ENCODE assay signal across 9 mouse cellular contexts in the genomic region with DNA sequence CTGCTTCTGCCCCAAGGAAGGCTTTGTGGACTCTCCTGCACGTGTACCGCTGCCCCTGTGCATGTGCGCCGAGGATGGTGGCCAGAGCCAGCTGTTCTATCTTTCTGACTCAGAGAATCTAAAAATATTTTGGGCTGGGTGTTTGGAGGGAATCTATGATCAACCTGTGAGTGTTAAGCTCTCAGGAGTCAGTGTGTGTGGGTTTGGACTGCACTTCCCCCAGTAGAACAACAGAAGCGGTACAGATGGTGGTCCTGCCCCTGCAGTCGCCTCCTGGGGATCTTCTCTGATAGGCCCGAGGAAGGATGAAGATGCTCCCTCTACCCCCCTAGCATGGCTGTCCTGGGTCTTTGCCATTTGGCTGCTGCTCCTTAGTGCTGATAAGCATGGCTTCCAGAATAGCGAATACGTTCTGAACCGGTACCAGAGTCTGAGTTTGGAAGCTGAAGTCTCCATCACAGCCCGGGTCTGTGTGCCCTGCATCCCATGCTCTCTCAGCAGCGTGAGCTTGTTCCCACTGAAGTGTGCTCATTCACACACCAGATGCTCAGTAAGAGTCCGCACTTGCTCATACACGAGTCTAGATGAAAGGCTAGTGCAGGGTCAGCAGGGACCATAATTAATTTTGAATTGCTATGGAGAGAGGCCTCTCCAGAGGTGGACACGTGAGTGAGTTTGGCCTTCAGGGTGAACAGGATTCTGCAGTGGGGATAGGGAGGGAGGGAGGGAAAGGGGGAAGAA. TPM values are rescaled to one million over a fixed set of nuclear protein-coding genes. Genes with fewer than 3 reads are reported as not detected.
DNase-seq lines count a peak whose midpoint lies in the region; ATAC-seq and TF ChIP-seq lines count a peak whose summit lies in the region.
"Had no signal": no experiment of that assay in that cellular context is flagged by ENCODE, and none has a peak within 500 bp of the region (broad histone marks: within the 10 kb centered on the region; RNA-seq: fewer than 3 reads in every experiment).

No protein-coding gene starts in this region.

- no peak for TF ChIP-seq RAD21 in CH12.LX (IDR thresholded peaks at IDR 0.05; ENCODE audit: low read depth, low read length)

- in situ Hi-C loops in CH12.LX (cut with MboI; ENCODE audit: low pct_ligation_motif_present, low pct_unique_long_range_greater_than_20kb, low sequenced_read_pairs), result no loop called here

- no peak for TF ChIP-seq EP300 in CH12.LX (IDR thresholded peaks at IDR 0.05; ENCODE audit: low read length)

- H3K27ac ChIP-seq in CH12.LX (ENCODE audit: insufficient read depth, low read depth), result no peak overlapping the region
- peak overlapping the region; percentile 78 for H3K27ac ChIP-seq in forebrain, embryonic 13.5 days
- H3K27ac ChIP-seq in limb, embryonic 10.5 days, result peak overlapping the region; percentile 61

- 57% methylated on average over 15 of the region's 15 CpGs for WGBS in forebrain, embryonic 13.5 days
- WGBS in limb, embryonic 10.5 days, result 67% methylated on average over 15 of the region's 15 CpGs

- DNase-seq in CH12.LX (ENCODE audit: extremely low read depth), result no peak
- DNase-seq in adrenal gland, adult 8-10 months, result peak; percentile 82
- no peak for DNase-seq in limb, embryonic 10.5 days (ENCODE audit: low spot score)
- no peak for DNase-seq in B cell, adult 2 months
- no peak for DNase-seq in adipocyte (ENCODE audit: low spot score)
- no peak for DNase-seq in gastrocnemius, adult 8-10 months (ENCODE audit: low spot score in 2 of 2)
- DNase-seq in embryo, embryonic 9.5 days (ENCODE audit: extremely low spot score), result no peak

- no peaks in the 10 kb centered on the region for H3K9me3 ChIP-seq in CH12.LX (replicated peaks; ENCODE audit: low read length)
- no peaks in the 10 kb centered on the region for H3K9me3 ChIP-seq in forebrain, embryonic 13.5 days (replicated peaks)
- H3K9me3 ChIP-seq in limb, embryonic 10.5 days (replicated peaks), result no peaks in the 10 kb centered on the region

- no peaks in the 10 kb centered on the region for H3K79me2 ChIP-seq in CH12.LX (replicated peaks; ENCODE audit: control insufficient read depth, extremely low read depth, insufficient read depth, poor library complexity, severe bottlenecking)

- H3K4me2 ChIP-seq in CH12.LX (ENCODE audit: insufficient read depth, low read depth, poor library complexity, severe bottlenecking), result no peak overlapping the region
- 0 out of 2 replicates have a peak overlapping the region, but pooled peaks have one; percentile 6 for H3K4me2 ChIP-seq in forebrain, embryonic 13.5 days

- no peak overlapping the region for H3K9ac ChIP-seq in CH12.LX (ENCODE audit: insufficient read depth, low read depth)
- no peak overlapping the region for H3K9ac ChIP-seq in forebrain, embryonic 13.5 days

- H3K4me1 ChIP-seq in CH12.LX (ENCODE audit: control insufficient read depth in 1 of 2, insufficient read depth in 2 of 2), result no peaks in the 10 kb centered on the region
- H3K4me1 ChIP-seq in forebrain, embryonic 13.5 days, result peaks cover 30% of the 10 kb centered on the region
- H3K4me1 ChIP-seq in limb, embryonic 10.5 days, result peaks cover 18% of the 10 kb centered on the region

- TF ChIP-seq POLR2A in CH12.LX (IDR thresholded peaks at IDR 0.05; ENCODE audit: low read depth, low read length), result no peak

- dilution Hi-C loops in CH12.LX (cut with MboI; ENCODE audit: extremely low pct_ligation_motif_present, extremely low pct_unique_long_range_greater_than_20kb, low sequenced_read_pairs), result no loop called here

- peak; percentile 77 for ATAC-seq in forebrain, embryonic 13.5 days

- TF ChIP-seq CTCF in CH12.LX (conservative IDR thresholded peaks at IDR 0.05 in 1 of 2, IDR thresholded peaks at IDR 0.05 in 1 of 2; ENCODE audit: low read depth in 2 of 2, low read length in 2 of 2), result no peak

- peaks cover 84% of the 10 kb centered on the region for H3K27me3 ChIP-seq in CH12.LX (replicated peaks)
- no peaks in the 10 kb centered on the region for H3K27me3 ChIP-seq in forebrain, embryonic 13.5 days
- peaks cover 26% of the 10 kb centered on the region for H3K27me3 ChIP-seq in limb, embryonic 10.5 days (ENCODE audit: low read depth, poor library complexity, severe bottlenecking)

- H3K36me3 ChIP-seq in CH12.LX (replicated peaks in 1 of 2; ENCODE audit: control insufficient read depth in 1 of 2, insufficient read depth in 1 of 2, low read length in 1 of 2), result no peaks in the 10 kb centered on the region
- H3K36me3 ChIP-seq in forebrain, embryonic 13.5 days (ENCODE audit: poor library complexity, severe bottlenecking), result no peaks in the 10 kb centered on the region
- H3K36me3 ChIP-seq in limb, embryonic 10.5 days, result no peaks in the 10 kb centered on the region

- no peak overlapping the region for H3K4me3 ChIP-seq in CH12.LX (replicated peaks in 1 of 3; ENCODE audit: low read depth in 2 of 3, low read length in 2 of 3, poor library complexity in 1 of 3)
- no peak overlapping the region for H3K4me3 ChIP-seq in forebrain, embryonic 13.5 days
- H3K4me3 ChIP-seq in limb, embryonic 10.5 days, result no peak overlapping the region

TF ChIP-seq in CH12.LX, 34 proteins besides CTCF, POLR2A, EP300 and RAD21:
- TF ChIP-seq IRF4 (IDR thresholded peaks at IDR 0.05; ENCODE audit: low read depth, low read length) (no peak), BHLHE40 (IDR thresholded peaks at IDR 0.05; ENCODE audit: low read depth, low read length) (peak; percentile 47)

RNA-seq across cellular contexts. Expression of gene 6430548M08Rik, which starts 30.1 kb away (rescaled TPM):
- total RNA-seq in CH12.LX (2012; rRNA removed), result 0.13 and 0.17 TPM in 2 replicates
- total RNA-seq in CH12.LX (2014; rRNA removed), result not detected in 2 replicates
- polyA plus RNA-seq in CH12.LX (2012; ENCODE audit: insufficient read length, low read depth), result not detected in 2 replicates
- total RNA-seq in adrenal gland, adult 8-10 months (2022), result 100 to 1,000 TPM; 110 to 182 (median 142) TPM
- polyA plus RNA-seq in forebrain, embryonic 13.5 days (2015; fragmentation: Nextera tagmentation; extraction: Ambion mirVana), result 14.4 and 15.7 TPM in 2 replicates
- polyA plus RNA-seq in limb, embryonic 10.5 days (2016; fragmentation: Nextera tagmentation; extraction: Ambion mirVana), result 1.7 and 2.2 TPM in 2 replicates
- 10 to 100 TPM; 24.5 to 33.0 (median 25.0) TPM for total RNA-seq in gastrocnemius, adult 8-10 months (2022)

RNA-seq across cellular contexts. Expression of gene Fam92b, which starts 33.2 kb away (rescaled TPM):
- total RNA-seq in CH12.LX (2012; rRNA removed) (not detected in 2 replicates), CH12.LX (2014; rRNA removed) (not detected in 2 replicates)
- polyA plus RNA-seq in CH12.LX (2012; ENCODE audit: insufficient read length, low read depth), result not detected in 2 replicates
- total RNA-seq in adrenal gland, adult 8-10 months (2022), result 1 to 10 TPM in 3 of 4 experiments, under 1 TPM in 1; 0.99 to 4.1 (median 2.6) TPM
- polyA plus RNA-seq in forebrain, embryonic 13.5 days (2015; fragmentation: Nextera tagmentation; extraction: Ambion mirVana), result 1.4 and 1.9 TPM in 2 replicates
- 0.16 TPM in 1 of 2 replicates, not detected in the other for polyA plus RNA-seq in limb, embryonic 10.5 days (2016; fragmentation: Nextera tagmentation; extraction: Ambion mirVana)
- total RNA-seq in gastrocnemius, adult 8-10 months (2022), result not detected
- polyA plus RNA-seq: liver, embryonic 16.5 days had no signal

RNA-seq across cellular contexts. Expression of gene Zdhhc7, which starts 42.8 kb away (rescaled TPM):
- total RNA-seq in CH12.LX (2012; rRNA removed), result 26.3 and 30.9 TPM in 2 replicates
- 18.3 and 18.5 TPM in 2 replicates for total RNA-seq in CH12.LX (2014; rRNA removed)
- polyA plus RNA-seq in CH12.LX (2012; ENCODE audit: insufficient read length, low read depth), result 22.7 and 23.7 TPM in 2 replicates
- 10 to 100 TPM; 50.1 to 70.1 (median 55.6) TPM for total RNA-seq in adrenal gland, adult 8-10 months (2022)
- 23.4 and 30.6 TPM in 2 replicates for polyA plus RNA-seq in forebrain, embryonic 13.5 days (2015; fragmentation: Nextera tagmentation; extraction: Ambion mirVana)
- polyA plus RNA-seq in limb, embryonic 10.5 days (2016; fragmentation: Nextera tagmentation; extraction: Ambion mirVana), result 32.4 and 34.8 TPM in 2 replicates
- 10 to 100 TPM; 24.3 to 30.3 (median 27.0) TPM for total RNA-seq in gastrocnemius, adult 8-10 months (2022)

Comparison
In these comparisons a context has a peak if more than half of its experiments do, and no peak if none do; other contexts are left out.
1. RNA of gene 6430548M08Rik, which starts 30.1 kb away (total RNA-seq): 110 to 182 TPM in adrenal gland, adult 8-10 months and 24.5 to 33.0 TPM in gastrocnemius, adult 8-10 months; 0.13 to 0.17 TPM in CH12.LX; every median in the first group is over 10 times any median in the second.